Mouse (Mus musculus) liver, adult 2 months (tissue): ENCODE data around the gene Mindy4. TPM values are rescaled to one million over a fixed set of nuclear protein-coding genes. Genes with fewer than 3 reads are reported as not detected.

Experiments
- DNase-seq: peaks from one replicate; pipeline ENCODE4 v3.0.0-alpha.2; 2011; ENCODE audit warnings: low read depth, low spot score; ENCODE audit errors: extremely low read depth
- H3K27ac ChIP-seq: fragments of 200-500 bp; replicated peaks from 2 replicates; pipeline ENCODE4 v1.5.1; 2012; ENCODE audit warnings: low read depth, mild to moderate bottlenecking, control low read depth, inconsistent platforms, low read length; ENCODE audit not compliant: insufficient read depth
- H3K27me3 ChIP-seq: fragments of 200-500 bp; 2 replicates; pipeline ENCODE4 v1.6.1; 2012; ENCODE audit warnings: mild to moderate bottlenecking, moderate library complexity, low read length, inconsistent platforms; ENCODE audit not compliant: control insufficient read depth, insufficient read depth
- H3K36me3 ChIP-seq: fragments of 200-500 bp; 2 replicates; pipeline ENCODE4 v1.6.1; 2012; ENCODE audit warnings: low read length, inconsistent platforms; ENCODE audit not compliant: control insufficient read depth, insufficient read depth
- H3K4me1 ChIP-seq: fragments of 200-500 bp; 2 replicates; pipeline ENCODE4 v1.6.1; 2011; ENCODE audit warnings: low read length; ENCODE audit not compliant: control insufficient read depth, insufficient read depth
- H3K4me3 ChIP-seq: fragments of 200-500 bp; 2 replicates; pipeline ENCODE4 v1.5.1; 2011; ENCODE audit warnings: low read depth, mild to moderate bottlenecking, control low read depth, low read length, moderate library complexity; ENCODE audit not compliant: insufficient read depth
- H3K79me2 ChIP-seq: fragments of 200-500 bp; 2 replicates; pipeline ENCODE4 v1.6.1; 2012; ENCODE audit warnings: inconsistent platforms, mild to moderate bottlenecking, low read length, moderate library complexity; ENCODE audit not compliant: control insufficient read depth, insufficient read depth
- H3K9ac ChIP-seq: fragments of 200-500 bp; 2 replicates; pipeline ENCODE4 v1.6.1; 2012; ENCODE audit warnings: low read depth, mild to moderate bottlenecking, control low read depth, inconsistent platforms, low read length
- CTCF ChIP-seq: fragments of 200-500 bp; IDR thresholded peaks from 2 replicates; pipeline ENCODE4 v1.5.1; 2011; ENCODE audit warnings: low read depth, low read length, control low read depth
- POLR2A ChIP-seq: fragments of 200-500 bp; IDR thresholded peaks from 2 replicates; pipeline ENCODE4 v1.6.1; 2011; ENCODE audit warnings: low read length, control low read depth; ENCODE audit not compliant: insufficient read depth; ENCODE audit errors: extremely low read depth
- WGBS: fragments of 180-500 bp; shearing (Covaris S2); methylation state at CpG from one replicate; pipeline ENCODE4 v1.1.7; 2018; 5-methylcytosine and 5-hydroxymethylcytosine counted together
- polyA plus RNA-seq: library from polyadenylated mRNA; depleted of rRNA; stranded (reverse); fragments of >200 nt; gene quantifications from 2 replicates; pipeline ENCODE4 v1.2.3, GENCODE M21; 2012
- total RNA-seq: library from RNA; depleted of rRNA; stranded (reverse); fragments of >200 nt; gene quantifications from 2 replicates; pipeline ENCODE4 v1.2.3, GENCODE M21; 2014

Mindy4 gene
- total and polyA plus RNA-seq, 2 experiments: 4.1 to 4.3 TPM

DNA sequence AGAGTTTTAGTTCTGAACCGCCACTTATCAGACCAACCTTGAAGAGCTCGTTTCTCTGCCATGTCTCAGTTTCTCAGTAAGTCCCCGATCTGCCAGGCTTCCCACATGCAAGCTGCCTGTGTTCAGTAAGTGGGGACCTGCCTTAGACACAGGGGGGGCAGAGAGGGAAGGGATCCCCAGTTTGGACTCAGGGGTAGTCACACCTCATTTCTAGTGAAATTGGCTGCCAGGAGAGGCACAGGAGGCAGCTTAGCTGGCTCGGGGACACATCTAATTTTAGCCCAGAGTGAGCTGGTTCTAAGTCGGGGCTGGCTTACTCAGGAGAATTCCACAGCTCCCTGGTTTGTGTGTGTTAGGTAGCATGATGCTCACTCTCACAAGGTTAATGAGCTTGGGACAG, 38.3 kb downstream of the Mindy4 start:
- TF ChIP-seq POLR2A (no peak), CTCF (no peak)
- 75% methylated on average over 5 of the region's 5 CpGs for WGBS
- no peak for DNase-seq
- H3K79me2 ChIP-seq: no peaks in the 10 kb centered on the region
- no peaks in the 10 kb centered on the region for H3K27me3 ChIP-seq
- H3K9ac ChIP-seq: no peak overlapping the region
- H3K4me1 ChIP-seq: no peaks in the 10 kb centered on the region; the same call in 1 of the 2 replicates
- no peaks in the 10 kb centered on the region; the same call in 1 of the 2 replicates for H3K36me3 ChIP-seq
- no peak overlapping the region for H3K27ac ChIP-seq
- H3K4me3 ChIP-seq: no peak overlapping the region

DNA sequence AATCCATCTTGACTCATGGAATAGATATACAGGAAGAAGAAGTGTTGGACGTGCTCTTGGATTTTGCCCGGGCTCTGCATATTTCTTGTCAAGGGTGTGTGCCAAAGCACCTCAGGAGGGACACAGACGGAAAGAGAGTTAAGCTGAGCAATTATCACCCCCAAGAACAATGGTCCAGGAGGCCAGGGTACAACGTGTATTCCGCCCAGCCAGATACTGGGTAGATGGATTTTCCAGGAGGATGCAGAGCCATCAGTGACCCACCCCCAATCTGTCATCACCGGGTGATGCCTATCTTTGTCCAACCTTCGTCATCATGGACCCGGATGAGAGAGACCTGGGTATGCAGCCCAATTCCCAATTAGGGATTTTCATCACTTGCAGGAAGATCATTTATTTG, 42.5 kb downstream of the Mindy4 start:
- Histone ChIP-seq H3K4me1 (peaks cover 1% of the 10 kb centered on the region; the same call in 1 of the 2 replicates), H3K4me3 (no peak overlapping the region), H3K79me2 (no peaks in the 10 kb centered on the region), H3K36me3 (no peaks in the 10 kb centered on the region; the same call in 1 of the 2 replicates), H3K9ac (no peak overlapping the region), H3K27ac (no peak overlapping the region), H3K27me3 (no peaks in the 10 kb centered on the region)
- TF ChIP-seq POLR2A (no peak), CTCF (no peak)
- WGBS: 86% methylated on average over 8 of the region's 8 CpGs
- no peak for DNase-seq

- Histone ChIP-seq H3K27me3 (no peaks in the 10 kb centered on the region), H3K27ac (no peak overlapping the region), H3K79me2 (no peaks in the 10 kb centered on the region), H3K9ac (no peak overlapping the region), H3K4me3 (no peak overlapping the region), H3K4me1 (peaks cover 1% of the 10 kb centered on the region; the same call in 1 of the 2 replicates), H3K36me3 (no peaks in the 10 kb centered on the region; the same call in 1 of the 2 replicates)
- DNase-seq: no peak
- TF ChIP-seq POLR2A (no peak), CTCF (no peak)
- WGBS: 88% methylated on average over 7 of the region's 7 CpGs
Measured at GRCm38 (mm10) chr6:55246441-55246840, 43.3 kb downstream of the Mindy4 start.

GRCm38 (mm10) chr6:55246911-55247438, 43.8 kb downstream of the Mindy4 start:
- 92% methylated on average over 12 of the region's 12 CpGs for WGBS
- Histone ChIP-seq H3K27ac (no peak overlapping the region), H3K27me3 (no peaks in the 10 kb centered on the region), H3K79me2 (no peaks in the 10 kb centered on the region), H3K4me3 (no peak overlapping the region), H3K4me1 (peaks cover 1% of the 10 kb centered on the region; the same call in 1 of the 2 replicates), H3K36me3 (no peaks in the 10 kb centered on the region; the same call in 1 of the 2 replicates), H3K9ac (no peak overlapping the region)
- no peak for TF ChIP-seq CTCF
- TF ChIP-seq POLR2A: no peak
- DNase-seq: no peak

- Histone ChIP-seq H3K27me3 (no peaks in the 10 kb centered on the region), H3K27ac (no peak overlapping the region), H3K79me2 (no peaks in the 10 kb centered on the region), H3K9ac (no peak overlapping the region), H3K4me1 (peaks cover 1% of the 10 kb centered on the region; the same call in 1 of the 2 replicates), H3K36me3 (no peaks in the 10 kb centered on the region), H3K4me3 (no peak overlapping the region)
- TF ChIP-seq CTCF (peak; percentile 44), POLR2A (no peak)
- DNase-seq: no peak
- 93% methylated on average over 9 of the region's 9 CpGs for WGBS
Measured at GRCm38 (mm10) chr6:55249263-55249662, 46.1 kb downstream of the Mindy4 start.

DNA sequence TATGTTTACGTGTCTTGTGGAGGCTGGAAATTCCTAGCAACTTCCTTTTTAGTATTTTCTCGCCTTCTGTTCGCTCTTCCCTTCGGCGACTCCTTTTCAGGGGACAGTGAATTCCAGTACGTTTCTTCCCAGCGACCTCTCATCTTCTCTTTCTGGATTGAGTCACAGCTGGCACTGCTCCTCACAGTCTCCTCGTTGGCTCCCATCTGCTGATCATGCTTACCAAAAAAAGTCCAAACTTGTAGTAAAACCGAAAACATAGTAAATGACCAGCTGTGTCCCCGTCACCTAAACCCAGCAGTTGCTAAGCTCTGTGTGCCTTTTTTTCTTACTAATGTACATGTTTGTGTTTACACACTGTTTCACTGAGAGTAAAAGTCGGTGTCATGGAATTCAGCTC, 47.6 kb downstream of the Mindy4 start:
- 0 out of 2 replicates have a peak overlapping the region, but pooled peaks have one; percentile 8 for H3K9ac ChIP-seq
- peaks cover 1% of the 10 kb centered on the region; the same call in 1 of the 2 replicates for H3K4me1 ChIP-seq
- H3K27me3 ChIP-seq: no peaks in the 10 kb centered on the region
- H3K27ac ChIP-seq: no peak overlapping the region
- WGBS: 71% methylated on average over 11 of the region's 11 CpGs
- H3K36me3 ChIP-seq: no peaks in the 10 kb centered on the region
- H3K79me2 ChIP-seq: no peaks in the 10 kb centered on the region
- no peak for DNase-seq
- TF ChIP-seq CTCF (no peak), POLR2A (no peak)
- H3K4me3 ChIP-seq: no peak overlapping the region
